Mouse (Mus musculus) midbrain, embryonic 14.5 days (tissue): Measurements from ENCODE around the gene Ndufb5. TPM values are rescaled to one million over a fixed set of nuclear protein-coding genes. Genes with fewer than 3 reads are reported as not detected.

Experiments used
- polyA plus RNA-seq: library from polyadenylated mRNA; unstranded; fragments of >200 nt; fragmentation: Nextera tagmentation; extraction: Ambion mirVana; gene quantifications from 2 replicates; pipeline ENCODE4 v1.2.1, GENCODE M21; 2014

Gene Ndufb5
- polyA plus RNA-seq, 1 experiment from 2014 or later = 336 TPM

Other genes starting within 250 kb of the Ndufb5 start
- 0.12 and 0.16 TPM in 2 replicates for gene Kcnmb3, start 244.8 kb upstream of the Ndufb5 start, polyA plus RNA-seq
- gene Zfp639, start 226.7 kb upstream of the Ndufb5 start, polyA plus RNA-seq = 43.4 and 46.2 TPM in 2 replicates
- gene Mfn1, start 207.5 kb upstream of the Ndufb5 start, polyA plus RNA-seq = 28.8 and 42.6 TPM in 2 replicates
- gene Gnb4, start 120.4 kb upstream of the Ndufb5 start, polyA plus RNA-seq = 75.8 and 81.7 TPM in 2 replicates
- gene Actl6a, start 30.7 kb upstream of the Ndufb5 start, polyA plus RNA-seq = 71.6 and 98.4 TPM in 2 replicates
- gene Mrpl47, start 615 bp downstream of the Ndufb5 start, polyA plus RNA-seq = 37.0 and 39.0 TPM in 2 replicates
- gene Usp13, start 80.6 kb downstream of the Ndufb5 start, polyA plus RNA-seq = 11.0 and 12.3 TPM in 2 replicates